Mouse (Mus musculus): ENCODE measurements around the gene Ap4s1. TPM values are rescaled to one million over a fixed set of nuclear protein-coding genes. Genes with fewer than 3 reads are reported as not detected.
"Not testable (repeated sequence)": the region's sequence is repeated elsewhere in the genome, so short reads cannot be mapped to it uniquely, and the experiment has no call there.

Gene Ap4s1
- total RNA-seq, 2 experiments from 2014 or later = 53.3 to 57.9 TPM

- no peak for TF ChIP-seq CTCF (IDR thresholded peaks at IDR 0.05)
- Histone ChIP-seq H3K27ac (no peak overlapping the region), H3K4me3 (no peak overlapping the region)
- intact Hi-C loops (cut with DNase I) = no loop called here
- no peak for DNase-seq (ENCODE audit: extremely low spot score in 1 of 2, low spot score in 2 of 2)
Observed at GRCm38 (mm10) chr12:51688546-51688945, 2.3 kb upstream of the Ap4s1 start.

- DNase-seq (ENCODE audit: extremely low spot score in 1 of 2, low spot score in 2 of 2) = peak; percentile 95 to 97
- intact Hi-C loops (cut with DNase I) = loop anchor here (1.0 to 2.0 kb wide), 3 partner anchors 17 to 137 kb away; partner anchors contain the start of gene Hectd1
- no peak for TF ChIP-seq CTCF (IDR thresholded peaks at IDR 0.05)
- H3K4me3 ChIP-seq = peak within 1 kb of the TSS; percentile 97
- peak within 1 kb of the TSS; percentile 100 for H3K27ac ChIP-seq
Observed at GRCm38 (mm10) chr12:51691845-51692632, 1.2 kb downstream of the Ap4s1 start, which contains the start of gene Strn3. Strn3 (minus strand) TSS chr12:51691897.

- peak overlapping the region; percentile 100; the same call in 1 of the 2 replicates for H3K27ac ChIP-seq
Observed at GRCm38 (mm10) chr12:51692870-51693269, 2.0 kb downstream of the Ap4s1 start.

GRCm38 (mm10) chr12:51693419-51693818 lies 2.6 kb downstream of the Ap4s1 start:
- no peak for TF ChIP-seq CTCF (IDR thresholded peaks at IDR 0.05)
- DNase-seq (ENCODE audit: extremely low spot score in 1 of 2, low spot score in 2 of 2) = no peak
- intact Hi-C loops (cut with DNase I) = no loop called here
- Histone ChIP-seq H3K27ac (no peak overlapping the region), H3K4me3 (no peak overlapping the region)

More at GRCm38 (mm10) chr12:51692870-51693269, 2.0 kb downstream of the Ap4s1 start:
- peak overlapping the region; percentile 97 for H3K4me3 ChIP-seq
- intact Hi-C loops (cut with DNase I) = loop anchor here (1.0 kb wide), 1 partner anchor 16 kb away; no protein-coding TSS in a partner anchor
- DNase-seq (ENCODE audit: extremely low spot score in 1 of 2, low spot score in 2 of 2) = not testable (repeated sequence)

GRCm38 (mm10) chr12:51694096-51694495 lies 3.3 kb downstream of the Ap4s1 start:
- intact Hi-C loops (cut with DNase I) = no loop called here
- H3K27ac ChIP-seq = no peak overlapping the region
- DNase-seq (ENCODE audit: extremely low spot score in 1 of 2, low spot score in 2 of 2) = no peak
- no peak for TF ChIP-seq CTCF (IDR thresholded peaks at IDR 0.05)
- no peak overlapping the region for H3K4me3 ChIP-seq

- intact Hi-C loops (cut with DNase I) = no loop called here
- H3K27ac ChIP-seq = no peak overlapping the region
- no peak for DNase-seq (ENCODE audit: extremely low spot score in 1 of 2, low spot score in 2 of 2)
- H3K4me3 ChIP-seq = no peak overlapping the region
- no peak for TF ChIP-seq CTCF (IDR thresholded peaks at IDR 0.05)
Observed at GRCm38 (mm10) chr12:51694966-51695365, 4.1 kb downstream of the Ap4s1 start.

- TF ChIP-seq CTCF (IDR thresholded peaks at IDR 0.05) = no peak
- DNase-seq (ENCODE audit: extremely low spot score in 1 of 2, low spot score in 2 of 2) = no peak
- Histone ChIP-seq H3K4me3 (no peak overlapping the region), H3K27ac (no peak overlapping the region)
- intact Hi-C loops (cut with DNase I) = no loop called here
Observed at GRCm38 (mm10) chr12:51696157-51696556, 5.3 kb downstream of the Ap4s1 start.

- DNase-seq (ENCODE audit: extremely low spot score in 1 of 2, low spot score in 2 of 2) = no peak
- Histone ChIP-seq H3K27ac (no peak overlapping the region), H3K4me3 (no peak overlapping the region)
- TF ChIP-seq CTCF (IDR thresholded peaks at IDR 0.05) = no peak
- intact Hi-C loops (cut with DNase I) = no loop called here
Observed at GRCm38 (mm10) chr12:51699623-51700393, 9.0 kb downstream of the Ap4s1 start.

- DNase-seq (ENCODE audit: extremely low spot score in 1 of 2, low spot score in 2 of 2) = no peak
- Histone ChIP-seq H3K4me3 (no peak overlapping the region), H3K27ac (no peak overlapping the region)
- intact Hi-C loops (cut with DNase I) = no loop called here
- TF ChIP-seq CTCF (IDR thresholded peaks at IDR 0.05) = peak; percentile 19
Observed at GRCm38 (mm10) chr12:51701723-51702122, 10.9 kb downstream of the Ap4s1 start.

- DNase-seq (ENCODE audit: extremely low spot score in 1 of 2, low spot score in 2 of 2) = no peak
- Histone ChIP-seq H3K4me3 (no peak overlapping the region), H3K27ac (no peak overlapping the region)
- intact Hi-C loops (cut with DNase I) = no loop called here
- TF ChIP-seq CTCF (IDR thresholded peaks at IDR 0.05) = no peak
Observed at GRCm38 (mm10) chr12:51703859-51704258, 13.0 kb downstream of the Ap4s1 start.

GRCm38 (mm10) chr12:51704572-51704971 lies 13.7 kb downstream of the Ap4s1 start:
- H3K4me3 ChIP-seq = no peak overlapping the region
- intact Hi-C loops (cut with DNase I) = no loop called here
- no peak overlapping the region for H3K27ac ChIP-seq
- no peak for TF ChIP-seq CTCF (IDR thresholded peaks at IDR 0.05)
- DNase-seq (ENCODE audit: extremely low spot score in 1 of 2, low spot score in 2 of 2) = no peak

GRCm38 (mm10) chr12:51705778-51706177 lies 14.9 kb downstream of the Ap4s1 start:
- intact Hi-C loops (cut with DNase I) = no loop called here
- DNase-seq (ENCODE audit: extremely low spot score in 1 of 2, low spot score in 2 of 2) = no peak
- H3K4me3 ChIP-seq = no peak overlapping the region
- TF ChIP-seq CTCF (IDR thresholded peaks at IDR 0.05) = no peak
- no peak overlapping the region for H3K27ac ChIP-seq

All from left cerebral cortex, adult 2 months (tissue).